Mouse (Mus musculus) ES-E14 (cell line): Measurements from ENCODE around the gene Hcfc2. TPM values are rescaled to one million over a fixed set of nuclear protein-coding genes. Genes with fewer than 3 reads are reported as not detected.

ENCODE experiments used
- DNase-seq: peaks from one replicate; pipeline ENCODE4 v3.0.0-alpha.2; 2013; ENCODE audit warnings: low read depth, low spot score
- H3K27ac ChIP-seq: 2 replicates; pipeline ENCODE4 v1.5.1; 2012; ENCODE audit warnings: low read depth, mild to moderate bottlenecking, low read length, moderate library complexity, mixed read lengths; ENCODE audit not compliant: poor library complexity, insufficient read depth, severe bottlenecking
- H3K36me3 ChIP-seq: 2 replicates; pipeline ENCODE4 v1.6.1; 2012; ENCODE audit warnings: mild to moderate bottlenecking, low read length, moderate library complexity, mixed read lengths; ENCODE audit not compliant: control insufficient read depth, poor library complexity, insufficient read depth, severe bottlenecking
- H3K4me1 ChIP-seq, 2 experiments: fragments of 150-350 bp in 1 of 2; sonication (generic) in 1 of 2; 2 replicates each; pipeline ENCODE4 v1.6.1; 2012; ENCODE audit warnings: low read length in 2 of 2, mild to moderate bottlenecking in 1 of 2, mixed read lengths in 1 of 2; ENCODE audit not compliant: control insufficient read depth in 2 of 2, insufficient read depth in 2 of 2, poor library complexity in 1 of 2
- H3K4me3 ChIP-seq, 2 experiments: fragments of 150-350 bp in 1 of 2; sonication (generic) in 1 of 2; 2 replicates each; pipeline ENCODE4 v1.5.1; 2012; ENCODE audit warnings: low read length in 2 of 2, low read depth in 1 of 2, mild to moderate bottlenecking in 1 of 2, mixed read lengths in 1 of 2; ENCODE audit not compliant: insufficient read depth in 1 of 2, poor library complexity in 1 of 2, severe bottlenecking in 1 of 2
- H3K9ac ChIP-seq: 2 replicates; pipeline ENCODE4 v1.6.1; 2012; ENCODE audit warnings: low read depth, mild to moderate bottlenecking, low read length, mixed read lengths; ENCODE audit not compliant: poor library complexity, insufficient read depth, severe bottlenecking
- H3K9me3 ChIP-seq: fragments of 150-350 bp; sonication (generic); 2 replicates; pipeline ENCODE4 v1.6.1; 2012; ENCODE audit warnings: low read depth, mild to moderate bottlenecking, low read length; ENCODE audit not compliant: control insufficient read depth, insufficient read depth
- CHD2 ChIP-seq: IDR thresholded peaks from 2 replicates; pipeline ENCODE4 v1.6.1; 2014; ENCODE audit warnings: mild to moderate bottlenecking, low read depth, low read length, inconsistent platforms
- HCFC1 ChIP-seq: IDR thresholded peaks from 2 replicates; pipeline ENCODE4 v1.6.1; 2012; ENCODE audit warnings: low read length, inconsistent platforms, borderline replicate concordance; ENCODE audit not compliant: insufficient read depth
- MAFK ChIP-seq: IDR thresholded peaks from 2 replicates; pipeline ENCODE4 v1.6.1; 2014; ENCODE audit warnings: mild to moderate bottlenecking, low read depth, low read length, inconsistent platforms; ENCODE audit not compliant: insufficient read depth
- ZC3H11A ChIP-seq: IDR thresholded peaks from 2 replicates; pipeline ENCODE4 v1.6.1; 2012; ENCODE audit warnings: low read depth, mild to moderate bottlenecking, inconsistent platforms, low read length, borderline replicate concordance
- ZNF384 ChIP-seq: IDR thresholded peaks from 2 replicates; pipeline ENCODE4 v1.6.1; 2012; ENCODE audit warnings: low read depth, low read length, inconsistent platforms
- in situ Hi-C, 2 experiments: fragments of 600-800 bp; cut with MboI; formaldehyde crosslinking; loops; one replicate each; pipeline ENCODE4 v1.15.1; 2025; ENCODE audit warnings: low sequenced_read_pairs in 2 of 2, inconsistent platforms in 1 of 2; ENCODE audit not compliant: unreplicated experiment in 2 of 2
- total RNA-seq: library from RNA; depleted of rRNA; stranded (reverse); fragments of 300-350 nt; gene quantifications from 2 replicates; pipeline ENCODE4 v1.2.3, GENCODE M21; 2012

Gene Hcfc2
- total RNA-seq, 1 experiment, result 8.1 TPM

DNA sequence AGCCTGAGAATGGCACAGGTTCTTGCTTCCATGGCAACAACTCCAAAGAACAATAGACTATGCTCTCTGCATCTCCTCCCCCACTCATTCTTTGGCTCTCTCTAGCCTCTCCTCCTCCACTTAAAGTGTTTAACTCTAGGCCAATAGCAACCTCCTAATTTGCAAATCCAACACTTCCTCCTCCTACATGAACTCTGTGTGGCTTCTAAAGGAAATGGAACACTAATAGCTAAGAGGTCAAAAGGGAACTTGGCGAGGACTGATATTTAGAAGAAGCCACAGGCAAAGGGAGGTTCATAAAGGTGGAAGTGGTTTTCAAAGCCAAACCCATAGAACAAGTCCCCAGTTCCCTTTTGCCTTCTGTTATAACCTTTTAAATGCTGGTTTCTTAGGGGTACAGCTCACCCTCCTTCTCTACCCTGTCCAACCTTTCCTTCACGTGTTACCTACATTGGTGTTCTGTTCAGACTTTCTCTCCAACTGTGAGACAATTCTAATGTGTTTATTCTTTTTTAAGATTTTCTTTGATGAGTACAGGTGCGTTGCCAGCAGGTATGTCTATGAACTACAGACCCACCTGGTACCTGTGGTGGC, 1.4 kb downstream of the Hcfc2 start:
- in situ Hi-C loops, result no loop called here
- TF ChIP-seq ZNF384 (no peak), HCFC1 (no peak), ZC3H11A (no peak), MAFK (no peak), CHD2 (no peak)
- Histone ChIP-seq H3K9ac (no peak overlapping the region), H3K27ac (no peak overlapping the region), H3K36me3 (no peaks in the 10 kb centered on the region), H3K9me3 (no peaks in the 10 kb centered on the region), H3K4me1 (peaks cover 0 to 7% of the 10 kb centered on the region in 2 experiments; a peak in 2 of 4 replicates), H3K4me3 (no peak overlapping the region)
- DNase-seq, result no peak

DNA sequence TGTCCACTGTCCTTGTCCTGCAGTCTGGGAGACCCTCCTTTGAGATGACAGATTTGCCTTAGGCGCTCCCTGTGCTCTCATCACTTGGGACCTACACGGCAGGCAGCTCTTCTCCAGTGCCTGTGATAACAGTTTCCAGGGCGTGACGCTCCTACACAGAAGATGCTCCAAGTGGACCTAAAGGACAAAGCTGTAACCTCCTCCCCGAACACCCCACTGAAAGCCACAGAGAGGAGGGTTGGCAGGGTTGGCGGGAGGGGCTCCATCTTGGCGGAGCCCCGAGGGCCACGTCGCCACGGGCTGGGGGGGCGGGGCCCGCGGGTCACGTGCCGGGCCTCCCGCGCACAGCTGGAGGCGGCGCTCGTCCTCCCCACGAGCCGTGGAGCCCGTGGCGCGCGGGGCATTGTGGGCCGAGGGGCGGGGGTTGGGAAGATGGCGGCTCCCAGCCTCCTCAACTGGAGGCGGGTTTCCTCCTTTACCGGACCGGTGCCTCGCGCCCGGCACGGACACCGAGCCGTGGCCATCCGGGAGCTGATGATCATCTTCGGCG, 2.8 kb downstream of the Hcfc2 start:
- no peaks in the 10 kb centered on the region for H3K36me3 ChIP-seq
- peak overlapping the region; percentile 92 for H3K4me3 ChIP-seq
- peaks cover 0 to 7% of the 10 kb centered on the region in 2 experiments; a peak in 2 of 4 replicates for H3K4me1 ChIP-seq
- H3K9me3 ChIP-seq, result no peaks in the 10 kb centered on the region
- TF ChIP-seq ZC3H11A (no peak), HCFC1 (no peak), ZNF384 (no peak), MAFK (no peak), CHD2 (no peak)
- no peak overlapping the region for H3K27ac ChIP-seq
- peak overlapping the region; percentile 81 for H3K9ac ChIP-seq
- DNase-seq, result peak; percentile 67
- in situ Hi-C loops, result no loop called here

DNA sequence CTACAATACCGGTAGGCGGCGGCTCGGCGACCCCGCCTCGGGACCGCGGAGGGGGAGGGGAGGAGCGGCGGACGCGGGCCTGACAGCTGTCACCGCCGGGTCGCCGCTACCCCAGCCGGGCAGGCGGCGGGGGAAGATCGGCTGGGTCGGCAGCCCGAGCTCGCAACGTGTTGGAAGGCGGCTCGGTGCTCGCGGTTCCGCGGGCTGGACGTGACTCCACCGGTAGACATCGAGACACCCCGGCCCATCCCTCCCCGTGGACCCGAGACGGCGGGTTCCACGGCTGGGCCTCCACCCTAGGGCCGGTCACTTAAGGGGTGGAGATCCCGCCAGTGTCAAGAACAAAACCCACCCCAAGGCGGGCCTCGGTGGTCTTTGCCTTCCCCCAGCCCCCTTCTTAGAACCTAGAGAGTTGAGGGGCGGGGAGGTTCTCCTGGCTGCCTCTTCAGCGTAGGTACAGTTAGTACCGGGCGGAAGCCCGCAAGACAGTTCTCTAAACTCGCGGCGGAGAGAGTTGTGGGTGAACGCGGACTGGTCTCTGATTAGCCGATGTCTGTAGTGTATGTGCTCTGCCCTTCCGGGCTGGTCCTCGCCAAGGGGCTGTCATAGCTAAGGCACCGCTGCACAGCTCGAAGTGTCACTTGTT, 3.5 kb downstream of the Hcfc2 start:
- peaks cover 0 to 7% of the 10 kb centered on the region in 2 experiments; a peak in 2 of 4 replicates for H3K4me1 ChIP-seq
- no peak for DNase-seq
- no peak for TF ChIP-seq HCFC1
- TF ChIP-seq MAFK, result no peak
- no peak for TF ChIP-seq ZC3H11A
- no peak for TF ChIP-seq CHD2
- no peak for TF ChIP-seq ZNF384
- peak overlapping the region; percentile 92 for H3K4me3 ChIP-seq
- H3K27ac ChIP-seq, result no peak overlapping the region
- H3K36me3 ChIP-seq, result no peaks in the 10 kb centered on the region
- in situ Hi-C loops, result no loop called here
- H3K9ac ChIP-seq, result peak overlapping the region; percentile 81
- no peaks in the 10 kb centered on the region for H3K9me3 ChIP-seq

DNA sequence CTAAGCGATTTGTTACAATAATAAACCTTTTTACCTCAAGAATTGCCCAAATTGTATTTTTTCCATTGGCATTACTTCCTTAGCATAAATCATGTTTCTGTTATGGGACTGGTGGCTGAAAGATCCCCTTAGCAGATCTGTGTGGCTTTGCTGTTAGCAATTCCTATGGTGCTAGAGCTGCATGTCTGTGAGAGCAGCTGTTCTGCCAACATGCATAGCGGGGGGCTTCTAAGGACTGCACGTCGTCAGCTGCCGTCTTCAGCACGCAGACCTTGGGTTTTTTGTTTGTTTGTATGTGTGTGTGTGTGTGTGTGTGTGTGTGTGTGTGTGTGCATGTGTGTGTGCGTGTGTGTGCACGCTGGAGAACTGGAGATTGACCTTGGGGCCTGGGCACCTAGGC, 45.4 kb downstream of the Hcfc2 start:
- peaks cover 3 to 4% of the 10 kb centered on the region in 2 experiments; a peak in 1 of 4 replicates for H3K4me1 ChIP-seq
- no peak for DNase-seq
- no peak overlapping the region for H3K4me3 ChIP-seq
- no peak overlapping the region for H3K9ac ChIP-seq
- in situ Hi-C loops, result no loop called here
- peaks cover 2% of the 10 kb centered on the region; the same call in 1 of the 2 replicates for H3K36me3 ChIP-seq
- TF ChIP-seq CHD2 (no peak), MAFK (no peak), HCFC1 (no peak), ZC3H11A (no peak), ZNF384 (no peak)
- no peaks in the 10 kb centered on the region for H3K9me3 ChIP-seq
- H3K27ac ChIP-seq, result no peak overlapping the region
